Mouse (Mus musculus): ENCODE data around the gene Rhbdl1. TPM values are rescaled to one million over a fixed set of nuclear protein-coding genes. Genes with fewer than 3 reads are reported as not detected.
"Not testable (repeated sequence)": the region's sequence is repeated elsewhere in the genome, so short reads cannot be mapped to it uniquely, and the experiment has no call there.

Rhbdl1 gene
- total RNA-seq, 2 experiments from 2014 or later = 43.0 to 44.8 TPM

- Histone ChIP-seq H3K4me3 (peak overlapping the region; percentile 89; the same call in 1 of the 2 replicates), H3K27ac (peak overlapping the region; percentile 93; the same call in 1 of the 2 replicates)
- no peak for TF ChIP-seq CTCF (conservative IDR thresholded peaks at IDR 0.05)
- DNase-seq (ENCODE audit: low spot score in 2 of 2) = no peak
Observed at GRCm38 (mm10) chr17:25808028-25808427, 29.1 kb downstream of the Rhbdl1 start.

GRCm38 (mm10) chr17:25807452-25807851 is 29.6 kb downstream of the Rhbdl1 start:
- DNase-seq (ENCODE audit: low spot score in 2 of 2); H3K27ac ChIP-seq; H3K4me3 ChIP-seq: not testable (repeated sequence)
- peak; percentile 61 for TF ChIP-seq CTCF (conservative IDR thresholded peaks at IDR 0.05)

DNA sequence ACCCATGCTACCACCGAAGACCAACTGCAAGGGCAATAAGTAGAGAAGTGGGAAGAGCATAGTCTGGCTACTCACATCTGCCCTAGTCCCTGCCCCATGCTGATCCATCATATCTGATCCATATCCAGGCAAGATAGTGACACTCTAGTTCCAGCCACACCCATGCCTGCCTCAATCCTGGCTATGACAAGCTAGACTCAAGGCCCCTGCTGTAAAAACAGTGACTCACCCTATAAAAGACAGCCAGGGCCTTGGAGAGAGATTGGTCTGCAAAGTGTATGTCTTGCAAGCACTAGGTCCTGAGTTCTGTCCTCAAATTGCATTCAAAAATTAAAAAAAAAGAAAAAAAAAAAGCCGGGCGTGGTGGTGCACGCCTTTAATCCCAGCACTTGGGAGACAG is 30.6 kb downstream of the Rhbdl1 start:
- TF ChIP-seq CTCF (conservative IDR thresholded peaks at IDR 0.05) = no peak
- Histone ChIP-seq H3K27ac (no peak overlapping the region), H3K4me3 (no peak overlapping the region)
- no peak for DNase-seq (ENCODE audit: low spot score in 2 of 2)

DNA sequence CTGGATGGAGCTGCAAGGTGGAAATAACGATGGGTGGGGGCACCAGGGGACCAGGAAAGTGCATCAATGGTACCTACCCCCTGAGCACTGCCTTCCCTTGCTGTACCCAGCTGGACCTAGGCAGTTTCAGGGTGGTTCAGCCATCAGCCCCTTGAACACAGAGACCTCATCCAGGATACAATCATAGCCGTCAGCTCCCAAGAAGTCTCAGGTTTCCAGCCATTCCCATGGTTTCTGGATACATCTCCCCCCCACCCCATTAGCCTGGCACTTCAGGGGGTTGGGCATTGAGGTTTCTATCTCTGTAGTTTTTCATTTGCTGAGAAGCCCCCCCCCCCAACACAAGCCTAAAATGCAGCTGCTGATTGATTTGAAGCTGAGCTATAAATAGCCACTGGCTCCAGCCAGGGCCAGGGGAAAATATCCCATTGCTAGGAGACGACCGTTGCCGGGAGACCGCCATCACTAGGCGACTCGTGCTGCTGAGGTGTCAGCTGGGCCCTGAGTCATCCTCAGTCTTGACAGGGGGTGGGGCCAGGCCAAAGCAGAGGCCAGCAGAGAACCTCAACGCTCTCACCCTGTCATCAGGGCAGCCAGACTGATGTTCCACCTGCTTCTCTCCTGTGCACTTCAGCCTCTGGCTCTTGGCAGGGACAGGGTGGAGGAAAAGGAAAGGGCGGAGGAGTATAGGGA is 34.1 kb downstream of the Rhbdl1 start:
- Histone ChIP-seq H3K27ac (peak overlapping the region; percentile 99), H3K4me3 (peak overlapping the region; percentile 50)
- TF ChIP-seq CTCF (conservative IDR thresholded peaks at IDR 0.05) = no peak
- peak; percentile 86 to 94 for DNase-seq (ENCODE audit: low spot score in 2 of 2)

DNA sequence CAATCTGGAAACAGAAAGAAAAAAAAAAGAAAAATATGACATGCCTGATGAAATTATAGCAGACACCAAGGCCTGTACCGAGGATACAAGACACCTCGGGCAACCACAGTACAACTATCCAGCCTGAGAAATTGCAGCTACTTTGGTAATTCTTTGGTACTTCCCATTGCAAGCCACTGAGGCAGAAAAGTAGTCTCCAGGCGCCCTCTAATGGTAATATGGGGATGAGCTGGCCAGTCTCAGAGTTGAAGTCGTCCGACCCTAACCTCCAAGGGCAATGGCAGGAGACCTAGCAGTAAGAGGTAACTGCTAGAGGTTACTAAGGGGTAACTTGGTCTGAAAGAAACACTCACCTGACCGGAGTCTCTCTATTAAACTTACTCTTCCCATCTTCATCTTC is 36.1 kb downstream of the Rhbdl1 start:
- TF ChIP-seq CTCF (conservative IDR thresholded peaks at IDR 0.05) = peak; percentile 95
- DNase-seq (ENCODE audit: low spot score in 2 of 2) = peak; percentile 75 to 77
- H3K4me3 ChIP-seq = no peak overlapping the region
- H3K27ac ChIP-seq = peak overlapping the region; percentile 99

DNA sequence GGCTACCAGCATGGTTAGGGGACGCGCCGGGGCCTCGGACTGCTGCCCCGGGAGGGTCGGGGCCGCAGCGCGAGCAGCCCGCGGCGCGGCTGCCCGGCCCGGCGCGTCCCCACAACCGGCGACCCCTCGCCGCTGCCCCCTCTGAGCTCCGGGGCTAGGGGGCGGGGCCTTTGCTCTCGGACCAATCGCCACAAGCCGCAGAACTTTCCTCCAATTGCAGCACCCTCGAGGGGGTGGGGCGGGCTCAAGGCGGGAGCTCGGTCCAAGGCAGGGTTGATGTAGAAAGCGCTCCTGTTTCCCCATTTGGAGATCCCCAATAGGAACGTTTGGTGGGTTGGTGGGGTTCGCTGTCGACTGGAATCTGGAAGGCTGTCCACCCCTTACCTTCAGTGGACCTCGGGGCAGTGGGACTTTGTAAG is 40.1 kb downstream of the Rhbdl1 start, which contains the start of gene Metrn:
Gene Metrn (minus strand): TSS at position 186 of the 419 bp plus-strand sequence.
- Histone ChIP-seq H3K27ac (peak within 1 kb of the TSS; percentile 95), H3K4me3 (peak within 1 kb of the TSS; percentile 64)
- no peak for TF ChIP-seq CTCF (conservative IDR thresholded peaks at IDR 0.05)
- DNase-seq (ENCODE audit: low spot score in 2 of 2) = peak; percentile 73 to 74

DNA sequence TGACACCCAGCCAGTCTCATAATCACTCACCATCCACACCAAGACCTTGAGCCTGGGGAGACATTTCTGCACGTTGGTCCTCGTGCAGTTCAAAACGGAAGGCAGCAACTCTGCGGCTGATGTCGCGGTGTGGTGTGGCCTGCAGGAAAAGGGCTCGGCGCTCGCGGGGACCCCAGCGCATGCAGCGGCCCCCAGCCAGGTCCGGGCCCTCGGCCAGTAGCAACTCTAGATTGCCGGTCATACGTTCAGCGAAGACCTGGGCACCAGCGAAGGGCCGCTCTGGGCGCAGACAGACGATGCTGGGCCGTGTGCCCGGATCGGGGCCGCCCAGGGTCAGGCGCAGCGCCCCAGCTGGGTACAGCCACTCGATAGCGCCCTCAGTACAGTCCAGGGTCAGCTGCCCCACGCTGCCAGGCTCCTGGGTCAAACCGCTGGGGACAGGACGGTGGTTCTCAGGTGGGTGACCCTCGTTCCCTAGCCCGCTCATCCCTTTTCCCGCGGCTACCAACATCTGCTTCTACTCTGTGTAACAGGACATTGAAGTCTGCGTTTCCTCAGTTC is 40.8 kb downstream of the Rhbdl1 start:
- peak overlapping the region; percentile 64 for H3K4me3 ChIP-seq
- DNase-seq (ENCODE audit: low spot score in 2 of 2) = no peak
- no peak for TF ChIP-seq CTCF (conservative IDR thresholded peaks at IDR 0.05)
- peak overlapping the region; percentile 95 for H3K27ac ChIP-seq

DNA sequence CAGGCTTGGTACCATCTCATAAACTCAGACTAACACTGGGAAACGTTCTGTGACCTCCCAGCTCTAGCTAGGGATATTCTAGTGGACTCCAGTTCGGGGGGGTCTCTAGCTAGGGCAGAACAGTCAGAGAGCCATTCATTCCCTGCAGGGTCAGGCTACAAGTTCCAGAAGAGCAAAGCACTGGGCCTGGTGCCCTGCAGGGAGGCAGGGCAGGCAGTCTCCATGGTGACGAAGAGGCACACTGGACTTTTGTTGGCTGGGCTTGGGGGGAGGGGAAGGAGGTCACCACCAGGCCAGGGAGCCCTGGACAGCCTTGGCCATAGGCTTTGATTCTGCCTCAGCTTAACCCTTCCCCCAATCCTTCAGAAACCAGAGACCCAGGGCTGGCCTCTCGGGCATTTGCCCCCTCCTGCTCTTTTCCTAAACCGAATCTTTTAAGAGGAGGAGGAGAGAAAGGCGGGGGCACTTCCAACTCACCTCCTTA is 41.4 kb downstream of the Rhbdl1 start, which contains the start of gene AC134908.4:
Gene AC134908.4 (minus strand): TSS at position 51 of the 484 bp plus-strand sequence.
- TF ChIP-seq CTCF (conservative IDR thresholded peaks at IDR 0.05) = no peak
- Histone ChIP-seq H3K4me3 (peak within 1 kb of the TSS; percentile 64), H3K27ac (peak within 1 kb of the TSS; percentile 95)
- peak; percentile 62 to 82 for DNase-seq (ENCODE audit: low spot score in 2 of 2)

GRCm38 (mm10) chr17:25794998-25795397 is 42.1 kb downstream of the Rhbdl1 start:
- TF ChIP-seq CTCF (conservative IDR thresholded peaks at IDR 0.05) = no peak
- Histone ChIP-seq H3K27ac (peak overlapping the region; percentile 95), H3K4me3 (peak overlapping the region; percentile 41)
- no peak for DNase-seq (ENCODE audit: low spot score in 2 of 2)

DNA sequence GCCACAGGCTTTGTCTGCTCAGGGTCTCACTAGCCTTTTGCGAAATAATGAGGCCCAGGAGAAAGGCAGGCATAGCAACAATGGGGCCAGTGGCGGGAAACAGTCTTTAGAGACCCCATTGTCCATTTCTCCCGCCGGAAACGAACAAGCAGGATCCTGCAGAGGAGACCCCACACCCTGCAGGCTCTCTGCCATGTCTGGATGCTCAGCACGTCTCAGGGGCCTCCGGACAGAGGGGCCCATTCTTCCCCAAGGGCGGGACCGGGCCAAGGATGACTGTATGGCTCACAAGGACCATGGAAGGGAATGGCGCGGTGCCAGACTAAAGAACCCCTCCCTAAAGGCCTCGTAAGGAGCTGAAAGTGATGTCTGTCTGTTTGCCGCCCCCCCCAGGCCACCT is 42.9 kb downstream of the Rhbdl1 start:
- Histone ChIP-seq H3K27ac (peak overlapping the region; percentile 95), H3K4me3 (no peak overlapping the region; the same call in 1 of the 2 replicates)
- no peak for DNase-seq (ENCODE audit: low spot score in 2 of 2)
- no peak for TF ChIP-seq CTCF (conservative IDR thresholded peaks at IDR 0.05)

DNA sequence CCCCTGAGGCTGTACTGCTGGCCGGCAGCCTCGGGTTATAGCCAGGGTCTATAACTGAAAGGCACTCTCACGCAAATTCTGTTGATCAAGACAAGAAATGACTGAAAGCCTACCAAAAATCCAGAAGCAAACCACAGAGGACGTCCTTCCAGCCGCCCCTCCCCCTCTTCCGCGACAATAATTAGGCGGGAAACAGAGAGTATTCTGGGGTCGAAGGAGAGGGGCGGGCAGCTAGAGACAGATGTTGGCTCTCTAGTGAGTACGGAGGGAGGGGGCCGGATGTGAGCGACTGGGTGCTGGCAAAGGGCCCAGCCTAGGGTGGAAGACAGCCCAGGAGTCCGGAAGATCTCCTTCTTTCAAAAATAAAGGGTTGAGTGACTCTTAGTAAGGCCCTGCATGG is 44.5 kb downstream of the Rhbdl1 start, which contains the start of gene Fam173a:
Gene Fam173a (minus strand): TSS at position 287 of the 400 bp plus-strand sequence.
- Histone ChIP-seq H3K4me3 (peak within 1 kb of the TSS; percentile 88), H3K27ac (peak within 1 kb of the TSS; percentile 95)
- no peak for TF ChIP-seq CTCF (conservative IDR thresholded peaks at IDR 0.05)
- DNase-seq (ENCODE audit: low spot score in 2 of 2) = peak in 1 of 2 experiments; percentile 62

DNA sequence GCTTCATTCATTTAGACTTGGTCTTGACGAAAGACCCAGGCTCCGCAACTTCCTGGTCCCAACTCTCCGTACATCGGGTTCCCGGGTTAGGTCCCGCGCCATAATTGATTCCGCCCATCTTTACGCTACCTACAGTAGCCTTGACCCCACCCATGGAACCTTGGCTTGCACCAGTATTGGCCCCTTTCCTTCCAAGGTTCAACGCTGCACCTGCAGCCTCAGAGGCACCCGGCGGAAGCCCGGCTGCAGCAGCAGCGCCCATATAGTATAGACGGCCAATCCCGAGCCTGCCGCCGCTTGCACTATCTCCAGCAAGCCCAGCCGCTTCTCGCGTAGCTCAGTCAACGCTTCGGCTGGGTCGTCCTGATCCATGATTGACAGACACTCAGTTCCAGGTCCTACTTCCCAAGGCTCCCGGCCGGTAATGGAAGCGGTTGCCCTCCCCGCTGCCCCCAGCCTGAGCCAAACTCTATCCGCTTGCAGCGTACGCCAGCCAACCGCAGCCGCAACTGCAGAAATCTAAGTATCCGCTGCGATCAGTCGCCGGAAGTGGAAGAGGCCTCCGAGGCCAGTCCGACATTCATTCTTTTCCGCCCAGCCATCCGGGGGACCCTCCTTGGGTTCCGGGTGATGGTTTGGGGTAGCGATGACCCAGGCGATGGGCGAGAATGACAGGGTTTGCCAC is 45.1 kb downstream of the Rhbdl1 start:
- peak; percentile 87 to 89 for DNase-seq (ENCODE audit: low spot score in 2 of 2)
- peak overlapping the region; percentile 95 for H3K27ac ChIP-seq
- no peak for TF ChIP-seq CTCF (conservative IDR thresholded peaks at IDR 0.05)
- peak overlapping the region; percentile 88 for H3K4me3 ChIP-seq
